Comparison of ENCODE assay signal across 18 mouse cellular contexts in the genomic region with DNA sequence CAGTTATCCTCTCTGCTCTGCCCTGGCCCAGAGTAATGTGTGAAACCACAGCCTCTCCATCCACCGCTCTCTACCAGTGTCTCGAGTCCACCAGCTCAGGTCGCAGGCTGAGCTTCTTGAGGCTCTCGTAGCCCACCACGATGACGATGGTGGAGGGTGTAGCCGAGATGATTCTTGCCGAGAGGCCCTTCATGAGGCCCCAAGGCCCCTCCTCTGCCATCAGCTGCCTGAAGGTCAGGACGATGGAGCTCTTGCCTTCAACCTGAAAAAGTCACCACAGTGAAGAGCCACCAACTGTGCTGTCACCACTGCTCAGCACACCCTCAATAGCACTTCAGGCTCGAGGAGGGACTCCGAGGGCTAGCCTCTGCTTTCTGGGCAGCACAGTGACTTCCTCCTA. TPM values are rescaled to one million over a fixed set of nuclear protein-coding genes. Genes with fewer than 3 reads are reported as not detected.
"Had no signal": no experiment of that assay in that cellular context is flagged by ENCODE, and none has a peak within 500 bp of the region (broad histone marks: within the 10 kb centered on the region; RNA-seq: fewer than 3 reads in every experiment).

No protein-coding gene starts in this region.

- H3K4me3 ChIP-seq: intestine, embryonic 15.5 days; limb, embryonic 15.5 days; midbrain, embryonic 13.5 days; neural tube, embryonic 15.5 days had no signal

- ATAC-seq: intestine, embryonic 15.5 days; midbrain, embryonic 13.5 days had no signal

- DNase-seq: kidney, adult 9 months; kidney, postnatal 36 days; layer of hippocampus, adult 9-11 months; layer of hippocampus, postnatal 36 days; right cerebral cortex, adult 18-20 months; right cerebral cortex, postnatal 25 days; thymus, adult 18-20 months; thymus, postnatal 14 days had no signal

- H3K9me3 ChIP-seq: intestine, embryonic 15.5 days; limb, embryonic 15.5 days; midbrain, embryonic 13.5 days; neural tube, embryonic 15.5 days had no signal

- H3K27ac ChIP-seq: intestine, embryonic 15.5 days; kidney, postnatal 0 days; limb, embryonic 15.5 days; midbrain, embryonic 13.5 days; neural tube, embryonic 15.5 days had no signal

- H3K9ac ChIP-seq: intestine, embryonic 15.5 days; limb, embryonic 15.5 days; midbrain, embryonic 13.5 days; neural tube, embryonic 15.5 days had no signal

- H3K27me3 ChIP-seq: intestine, embryonic 15.5 days; limb, embryonic 15.5 days; midbrain, embryonic 13.5 days; neural tube, embryonic 15.5 days had no signal

- H3K4me2 ChIP-seq: intestine, embryonic 15.5 days; limb, embryonic 15.5 days; midbrain, embryonic 13.5 days; neural tube, embryonic 15.5 days had no signal

RNA-seq across cellular contexts. Expression of a gene that starts 28.4 kb away (rescaled TPM):
- polyA plus RNA-seq: intestine, embryonic 15.5 days; kidney, postnatal 0 days; limb, embryonic 11.5 days; midbrain, embryonic 13.5 days; midbrain, postnatal 0 days; neural tube, embryonic 11.5 days; neural tube, embryonic 15.5 days; small intestine, adult 2 months; stomach, embryonic 14.5 days had no signal

RNA-seq across cellular contexts. Expression of a gene that starts 34.1 kb away (rescaled TPM):
- polyA plus RNA-seq: intestine, embryonic 15.5 days; limb, embryonic 11.5 days; midbrain, embryonic 13.5 days; neural tube, embryonic 11.5 days; neural tube, embryonic 15.5 days; small intestine, adult 2 months; stomach, embryonic 14.5 days had no signal

RNA-seq across cellular contexts. Expression of a gene that starts 40.1 kb away (rescaled TPM):
- polyA plus RNA-seq: limb, embryonic 11.5 days; midbrain, embryonic 13.5 days; midbrain, postnatal 0 days; stomach, embryonic 14.5 days had no signal
